Mouse (Mus musculus) embryonic stem cell, embryonic (primary cell): ENCODE results near the gene Myo6.

Experiments
- CTCF ChIA-PET, 4 experiments: fragments of 300-600 bp in 2 of 4; fragments of 350-600 bp in 2 of 4; sonication (Branson Sonifier 250); formaldehyde crosslinking; loops; one replicate each; lab custom pipeline; 2022; ENCODE audit warnings: inconsistent platforms in 2 of 4; lab: Charles Lee
- POLR2A ChIA-PET, 4 experiments: fragments of 300-600 bp in 2 of 4; fragments of 350-600 bp in 2 of 4; sonication (Branson Sonifier 250); formaldehyde crosslinking; loops; one replicate each; lab custom pipeline; 2022; ENCODE audit warnings: antibody characterized with exemption in 4 of 4, inconsistent platforms in 1 of 4; lab: Charles Lee

The Myo6 gene

DNA sequence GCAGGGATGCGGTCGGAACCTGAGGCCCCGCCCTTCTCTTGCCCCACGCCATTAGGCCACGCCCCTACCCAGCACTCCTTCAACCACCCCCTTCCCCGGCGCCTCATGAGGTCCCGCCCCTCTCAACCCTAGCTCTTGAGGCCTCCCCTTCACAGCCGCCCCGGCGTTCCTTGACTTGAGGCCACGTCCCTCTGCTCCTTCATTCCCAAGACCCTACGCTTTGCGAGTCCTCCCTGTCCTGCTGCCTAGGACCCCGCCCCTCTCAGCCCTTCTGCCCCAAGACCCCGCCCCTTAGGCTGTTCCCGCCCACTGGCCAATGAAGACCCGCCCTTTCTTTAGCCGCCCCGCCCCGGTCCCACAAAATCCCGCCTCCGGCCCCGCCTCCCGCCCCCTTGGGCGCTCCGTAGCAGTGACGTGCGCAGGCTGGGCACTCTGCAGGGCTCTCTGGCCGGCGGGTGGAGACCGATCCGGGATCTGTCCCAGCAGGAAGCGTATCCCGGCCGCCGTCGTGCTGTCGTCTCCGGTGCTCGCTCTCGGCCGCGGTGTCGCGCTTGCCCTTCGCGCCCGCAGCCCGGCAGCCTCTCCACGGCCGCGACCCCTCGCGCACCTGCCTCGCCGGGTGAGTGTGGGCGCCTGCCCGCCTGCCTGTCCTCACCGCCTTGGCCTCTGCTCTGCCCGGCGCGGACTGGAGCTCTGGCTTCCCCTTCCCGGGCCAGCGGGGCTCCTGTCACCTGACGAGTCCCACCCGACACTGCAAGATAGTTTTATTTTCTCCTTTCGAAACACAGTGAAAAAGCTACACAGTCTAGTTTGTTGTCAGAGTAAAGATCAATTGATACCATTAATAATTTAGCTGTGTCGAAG, at the start of gene Myo6:
Myo6 (plus strand) TSS at position 421 of the 864 bp plus-strand sequence.
- ChIA-PET CTCF (no interaction called here), POLR2A (interaction anchor here in 3 of 4 experiments (0.5 to 2.7 kb wide), 27 partner anchors 9 to 162 kb away, joined by 3 to 13 read pairs (median 4); no protein-coding TSS in a partner anchor)

DNA sequence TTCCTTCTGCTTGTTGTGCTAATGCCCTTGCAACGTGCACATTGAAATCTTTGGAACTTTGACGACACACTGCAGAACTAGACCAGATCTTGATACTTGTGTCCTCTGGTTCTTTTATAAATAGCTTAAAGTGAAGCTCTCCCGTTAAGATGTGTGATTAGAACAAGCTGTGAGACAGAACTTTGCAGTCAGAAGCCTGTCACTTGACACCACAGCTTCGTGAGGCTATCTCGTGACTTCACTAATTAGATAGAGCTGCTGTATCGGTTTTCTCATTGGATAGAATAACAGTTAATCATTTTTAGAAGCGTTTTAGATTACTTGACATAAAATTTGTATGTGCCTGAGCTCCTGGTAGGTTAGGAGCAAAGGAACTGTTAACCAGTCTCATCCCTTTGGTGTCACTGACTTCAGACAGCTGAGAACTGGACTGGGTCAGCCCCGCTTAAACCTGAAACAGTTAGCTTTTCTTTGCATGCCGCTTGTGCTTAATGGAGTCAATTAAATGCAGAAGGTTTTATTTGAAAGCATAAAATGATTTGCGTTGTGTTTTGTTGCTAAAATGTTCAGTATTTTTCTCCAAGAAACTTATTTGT, 18.7 kb upstream of the Myo6 start:
- POLR2A ChIA-PET = interaction anchor here in 3 of 4 experiments (0.6 to 3.6 kb wide), 15 partner anchors 9 to 1487 kb away, joined by 3 to 13 read pairs (median 3); partner anchors contain the start of gene Myo6 (in 3 of the 3)

GRCm38 (mm10) chr9:80149594-80149993, 15.2 kb upstream of the Myo6 start:
- ChIA-PET POLR2A (interaction anchor here in 2 of 4 experiments (0.8 to 1.6 kb wide), 2 partner anchors 12 to 16 kb away, joined by 3 to 5 read pairs; partner anchors contain the start of gene Myo6 (in 1 of the 2)), CTCF (no interaction called here)

More for the DNA sequence above, 18.7 kb upstream of the Myo6 start:
- CTCF ChIA-PET = no interaction called here

GRCm38 (mm10) chr9:80155277-80155676, 9.6 kb upstream of the Myo6 start:
- CTCF ChIA-PET = no interaction called here

GRCm38 (mm10) chr9:80156780-80157179, 8.1 kb upstream of the Myo6 start:
- ChIA-PET CTCF (no interaction called here), POLR2A (interaction anchor here in 1 of 4 experiments (1.8 kb wide), 1 partner anchor 11 kb away, joined by 5 read pairs; no protein-coding TSS in a partner anchor)

More at GRCm38 (mm10) chr9:80155277-80155676, 9.6 kb upstream of the Myo6 start:
- POLR2A ChIA-PET = interaction anchor here in 2 of 4 experiments (0.8 to 1.8 kb wide), 5 partner anchors 9 to 12 kb away, joined by 3 to 11 read pairs (median 5); partner anchors contain the start of gene Myo6 (in 1 of the 2)

- POLR2A ChIA-PET = no interaction called here
- CTCF ChIA-PET = no interaction called here
These were observed 6.9 kb upstream of the Myo6 start for GRCm38 (mm10) chr9:80157840-80158465.

GRCm38 (mm10) chr9:80158937-80159336, 5.9 kb upstream of the Myo6 start:
- POLR2A ChIA-PET = interaction anchor here in 1 of 4 experiments (0.6 to 0.7 kb wide), 2 partner anchors 13 to 60 kb away, joined by 3 read pairs; no protein-coding TSS in a partner anchor

DNA sequence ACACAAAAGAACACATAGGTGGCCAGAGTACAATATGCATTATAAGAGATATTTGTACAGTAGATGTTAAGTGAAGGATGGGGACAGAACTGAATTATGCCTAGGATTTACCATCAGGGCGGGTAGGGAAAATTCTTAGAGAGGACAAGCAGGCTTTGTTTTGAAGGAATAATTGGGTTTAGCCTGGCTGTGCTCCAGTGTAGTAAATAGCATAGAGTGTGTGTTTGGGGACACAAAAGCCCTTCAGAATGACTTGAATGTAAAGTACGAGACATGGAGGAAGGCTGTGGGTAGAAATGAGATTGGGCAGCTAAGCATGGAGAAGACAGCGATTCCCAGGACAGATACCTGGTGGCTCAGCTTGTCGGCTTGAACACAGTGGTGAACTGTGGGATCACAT, 3.4 kb upstream of the Myo6 start:
- ChIA-PET POLR2A (no interaction called here), CTCF (no interaction called here)

More at GRCm38 (mm10) chr9:80158937-80159336, 5.9 kb upstream of the Myo6 start:
- CTCF ChIA-PET = interaction anchor here in 1 of 4 experiments (0.5 kb wide), 1 partner anchor 11 kb away, joined by 3 read pairs; no protein-coding TSS in a partner anchor

DNA sequence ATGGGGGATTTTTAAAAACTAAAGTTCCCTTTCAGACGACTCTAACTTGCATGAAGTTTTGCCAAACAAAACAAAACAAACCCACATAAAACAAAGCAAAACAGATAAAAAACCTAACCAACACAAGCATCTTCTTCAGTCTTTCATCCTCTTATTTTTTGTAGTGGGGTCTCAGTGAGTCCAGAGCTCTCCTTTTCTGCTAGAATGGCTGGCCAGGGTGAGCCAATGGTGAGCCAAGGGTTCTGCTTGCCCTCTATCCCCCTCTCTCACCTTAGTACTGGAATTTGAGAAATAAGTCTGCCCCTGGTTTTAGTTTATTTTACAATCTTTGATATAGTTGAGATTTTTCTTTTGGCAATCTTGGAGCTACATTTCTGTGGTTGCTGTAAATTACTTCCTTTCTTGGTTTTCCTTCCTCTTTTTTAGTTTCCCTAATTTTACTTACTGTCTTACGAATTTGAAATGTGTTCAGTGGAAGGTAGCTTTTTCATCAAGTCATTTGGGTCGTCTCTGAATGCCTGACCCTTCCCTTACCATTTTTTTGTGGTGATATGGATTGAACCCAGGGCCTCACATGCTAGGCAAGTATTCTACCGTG, 1.6 kb upstream of the Myo6 start:
- POLR2A ChIA-PET = interaction anchor here in 2 of 4 experiments (1.2 to 2.1 kb wide), 3 partner anchors 9 to 404 kb away, joined by 3 to 5 read pairs (median 5); partner anchors contain the start of gene Cox7a2 (in 1 of the 2)

GRCm38 (mm10) chr9:80164191-80164590, 640 bp upstream of the Myo6 start:
- CTCF ChIA-PET = no interaction called here

More for the DNA sequence above, 1.6 kb upstream of the Myo6 start:
- CTCF ChIA-PET = no interaction called here

GRCm38 (mm10) chr9:80165690-80166089, 859 bp downstream of the Myo6 start:
- CTCF ChIA-PET = no interaction called here
- POLR2A ChIA-PET = interaction anchor here in 3 of 4 experiments (0.7 to 2.7 kb wide), 25 partner anchors 8 to 119 kb away, joined by 3 to 13 read pairs (median 4); no protein-coding TSS in a partner anchor

More at GRCm38 (mm10) chr9:80164191-80164590, 640 bp upstream of the Myo6 start:
- POLR2A ChIA-PET = interaction anchor here (0.5 to 2.7 kb wide), 11 partner anchors 9 to 198 kb away, joined by 3 to 13 read pairs (median 5); no protein-coding TSS in a partner anchor

DNA sequence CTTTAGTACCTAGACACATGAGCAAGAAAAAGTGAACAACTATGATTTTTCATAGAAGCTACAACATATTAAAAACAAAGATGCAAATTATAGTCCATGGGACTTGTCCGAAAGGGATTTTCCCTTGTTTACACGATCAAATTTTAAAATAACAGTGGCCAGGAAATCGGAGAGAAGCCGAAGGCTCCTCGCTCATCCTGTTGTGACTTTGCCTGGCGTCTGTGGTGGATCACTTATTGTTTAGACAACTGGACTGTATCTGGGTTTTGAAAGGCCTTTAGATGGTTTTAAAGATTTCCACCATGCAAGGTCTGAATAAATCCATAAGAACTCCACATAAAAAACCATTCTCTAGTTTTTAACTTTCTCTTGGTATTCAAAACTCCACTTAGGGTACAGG, 1.6 kb downstream of the Myo6 start:
- ChIA-PET POLR2A (interaction anchor here in 3 of 4 experiments (1.1 to 2.7 kb wide), 6 partner anchors 9 to 27 kb away, joined by 3 to 13 read pairs (median 4); no protein-coding TSS in a partner anchor), CTCF (no interaction called here)

DNA sequence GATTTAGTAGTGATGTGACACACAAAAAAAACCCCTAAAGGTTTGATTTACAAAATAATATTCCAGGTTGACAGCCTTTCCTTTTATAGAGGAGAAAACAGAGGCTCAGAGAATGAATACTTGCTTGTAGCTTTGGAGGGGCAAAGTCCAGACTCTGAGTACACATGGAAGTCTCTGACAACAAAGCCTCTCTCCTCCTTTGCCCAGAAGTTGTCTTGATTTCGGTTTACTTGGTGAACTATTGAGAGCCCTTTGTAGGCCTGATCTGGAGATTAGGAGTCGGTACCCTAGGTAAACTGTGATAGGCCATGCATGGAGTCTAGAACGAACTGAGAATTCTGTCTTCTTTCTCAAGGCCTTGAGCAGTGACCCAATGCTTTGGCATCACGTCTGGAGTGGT, 2.3 kb downstream of the Myo6 start:
- ChIA-PET POLR2A (interaction anchor here in 2 of 4 experiments (1.1 to 2.4 kb wide), 4 partner anchors 8 to 21 kb away, joined by 4 to 7 read pairs (median 4); no protein-coding TSS in a partner anchor), CTCF (no interaction called here)

GRCm38 (mm10) chr9:80169551-80169950, 4.7 kb downstream of the Myo6 start:
- POLR2A ChIA-PET = no interaction called here
- CTCF ChIA-PET = no interaction called here

GRCm38 (mm10) chr9:80171241-80171640, 6.4 kb downstream of the Myo6 start:
- POLR2A ChIA-PET = interaction anchor here in 1 of 4 experiments (1.0 kb wide), 1 partner anchor 19 kb away, joined by 3 read pairs; no protein-coding TSS in a partner anchor
- CTCF ChIA-PET = no interaction called here

GRCm38 (mm10) chr9:80172396-80173222, 7.8 kb downstream of the Myo6 start:
- CTCF ChIA-PET = interaction anchor here in 2 of 4 experiments (0.6 to 0.7 kb wide), 2 partner anchors 118 to 149 kb away, joined by 3 read pairs; no protein-coding TSS in a partner anchor
- POLR2A ChIA-PET = interaction anchor here in 2 of 4 experiments (0.6 to 2.2 kb wide), 6 partner anchors 8 to 847 kb away, joined by 3 to 13 read pairs (median 4); partner anchors contain the start of gene Myo6 (in 1 of the 2)

DNA sequence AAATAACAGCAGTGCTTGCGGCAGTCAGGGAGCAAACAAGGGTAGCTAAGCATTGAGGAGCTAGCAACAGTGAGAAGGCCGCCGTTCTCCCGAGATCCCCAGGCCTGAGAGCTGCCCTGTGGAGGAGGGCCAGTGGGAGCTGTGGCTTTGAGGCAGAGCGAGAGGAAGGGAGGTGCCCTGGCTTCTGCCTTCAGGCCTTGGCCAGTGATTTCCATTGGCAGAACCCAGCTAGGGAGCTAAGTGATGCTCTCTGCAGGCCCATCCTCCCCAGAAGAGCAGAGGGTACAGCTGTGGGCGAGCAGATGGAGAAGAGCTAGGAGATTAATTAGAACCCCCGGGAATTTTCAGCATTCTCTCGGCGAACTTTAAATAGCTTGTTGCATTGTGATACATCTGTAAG, 8.8 kb downstream of the Myo6 start:
- POLR2A ChIA-PET = interaction anchor here in 3 of 4 experiments (0.6 to 2.2 kb wide), 5 partner anchors 9 to 846 kb away, joined by 3 to 13 read pairs (median 3); partner anchors contain the start of gene Myo6 (in 2 of the 3)
- CTCF ChIA-PET = no interaction called here
